Mouse (Mus musculus) CH12.LX (cell line): ENCODE measurements at regions not wholly inside any gene's neighbourhood (a gene's known extent, or its start where the extent isn't known, plus 50 kb on each side); places are given as distances from the start of the nearest gene placed in this dataset.

Source experiments
- CHD1 ChIP-seq: IDR thresholded peaks from 2 replicates; pipeline ENCODE4 v1.6.1; 2012; ENCODE audit warnings: low read depth, low read length, improper control_type of control experiment, inconsistent platforms
- CHD2 ChIP-seq: IDR thresholded peaks from 2 replicates; pipeline ENCODE4 v1.6.1; 2011; ENCODE audit warnings: low read length, improper control_type of control experiment
- CTCF ChIP-seq, 2 experiments: IDR thresholded peaks in 1 of 2; conservative IDR thresholded peaks in 1 of 2; 2 replicates each; pipeline ENCODE4 v1.5.1; 2011 to 2012; ENCODE audit warnings: low read depth in 2 of 2, low read length in 2 of 2, improper control_type of control experiment in 1 of 2, inconsistent platforms in 1 of 2, mild to moderate bottlenecking in 1 of 2, moderate library complexity in 1 of 2
- EP300 ChIP-seq: IDR thresholded peaks from 2 replicates; pipeline ENCODE4 v1.6.1; 2011; ENCODE audit warnings: low read length, improper control_type of control experiment
- HCFC1 ChIP-seq: IDR thresholded peaks from 2 replicates; pipeline ENCODE4 v1.6.1; 2012; ENCODE audit warnings: low read depth, mild to moderate bottlenecking, inconsistent platforms, low read length, improper control_type of control experiment
- JUN ChIP-seq: IDR thresholded peaks from 2 replicates; pipeline ENCODE4 v1.6.1; 2011; ENCODE audit warnings: low read depth, mild to moderate bottlenecking, low read length, improper control_type of control experiment, moderate library complexity; ENCODE audit not compliant: insufficient read depth
- MAX ChIP-seq: IDR thresholded peaks from 2 replicates; pipeline ENCODE4 v1.6.1; 2011; ENCODE audit warnings: low read length, improper control_type of control experiment
- MXI1 ChIP-seq: IDR thresholded peaks from 2 replicates; pipeline ENCODE4 v1.6.1; 2011; ENCODE audit warnings: mild to moderate bottlenecking, low read depth, low read length, improper control_type of control experiment
- MYC ChIP-seq: IDR thresholded peaks from 2 replicates; pipeline ENCODE4 v1.6.1; 2011; ENCODE audit warnings: low read depth, mild to moderate bottlenecking, improper control_type of control experiment, low read length
- NELFE ChIP-seq: IDR thresholded peaks from 2 replicates; pipeline ENCODE4 v1.6.1; 2011; ENCODE audit warnings: low read depth, low read length, improper control_type of control experiment
- POLR2A ChIP-seq: IDR thresholded peaks from 2 replicates; pipeline ENCODE4 v1.6.1; 2011; ENCODE audit warnings: low read depth, mild to moderate bottlenecking, improper control_type of control experiment, low read length
- SIN3A ChIP-seq: IDR thresholded peaks from 2 replicates; pipeline ENCODE4 v1.6.1; 2012; ENCODE audit warnings: low read length, improper control_type of control experiment, inconsistent platforms
- USF1 ChIP-seq: IDR thresholded peaks from 2 replicates; pipeline ENCODE4 v1.6.1; 2014; ENCODE audit warnings: low read depth, mild to moderate bottlenecking, inconsistent platforms, low read length, improper control_type of control experiment
- ZNF384 ChIP-seq: IDR thresholded peaks from 2 replicates; pipeline ENCODE4 v1.6.1; 2012; ENCODE audit warnings: low read depth, low read length, improper control_type of control experiment, inconsistent platforms

DNA sequence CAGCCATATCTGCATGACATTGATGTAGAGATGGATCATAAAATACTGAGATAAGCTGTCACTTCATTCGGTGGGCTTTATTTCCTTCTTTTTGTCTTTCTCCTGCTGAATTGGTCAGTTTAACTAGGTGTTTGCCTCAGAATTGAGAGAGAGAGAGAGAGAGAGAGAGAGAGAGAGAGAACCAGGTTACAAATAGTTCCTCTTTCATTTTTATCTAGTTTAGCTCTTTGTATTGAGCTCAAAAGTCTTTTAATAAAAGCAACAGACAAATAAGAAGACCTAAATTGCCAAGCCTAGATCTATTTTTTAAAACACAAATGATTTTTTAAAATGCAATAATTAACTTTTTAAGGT, 253.4 kb upstream of the Zeb2 start:
- no peak for TF ChIP-seq SIN3A
- TF ChIP-seq EP300, result no peak
- TF ChIP-seq NELFE, result no peak
- no peak for TF ChIP-seq CHD2
- no peak for TF ChIP-seq HCFC1
- TF ChIP-seq JUN, result no peak
- no peak for TF ChIP-seq CTCF (conservative IDR thresholded peaks at IDR 0.05 in 1 of 2, IDR thresholded peaks at IDR 0.05 in 1 of 2; ENCODE audit: low read depth in 2 of 2, low read length in 2 of 2)
- TF ChIP-seq CHD1, result no peak
- no peak for TF ChIP-seq USF1
- no peak for TF ChIP-seq MYC
- TF ChIP-seq MXI1, result no peak
- no peak for TF ChIP-seq POLR2A
- no peak for TF ChIP-seq ZNF384
- TF ChIP-seq MAX, result no peak
